Mouse (Mus musculus) left cerebral cortex, adult 8-10 months (tissue): Measurements from ENCODE around the gene Zmat5. TPM values are rescaled to one million over a fixed set of nuclear protein-coding genes. Genes with fewer than 3 reads are reported as not detected.

Experiments used
- DNase-seq, 2 experiments: peaks; one replicate each; pipeline ENCODE4 v3.0.0; 2022; ENCODE audit warnings: low spot score in 2 of 2
- total RNA-seq, 4 experiments: library from RNA; stranded (reverse); gene quantifications; 2 replicates each; pipeline ENCODE4 v1.2.4; 2022

The Zmat5 gene
- total RNA-seq, result 10 to 100 TPM; 22.7 to 38.8 (median 27.7) TPM

GRCm38 (mm10) chr11:4704072-4704964 is at the start of gene Zmat5, which contains the start of gene Uqcr10:
Zmat5 (plus strand) TSS chr11:4704678.
Uqcr10 (minus strand) TSS chr11:4704342.
- DNase-seq, result peak; percentile 88 to 92

- no peak for DNase-seq
Measured at GRCm38 (mm10) chr11:4659818-4660217, 44.7 kb upstream of the Zmat5 start.

- no peak for DNase-seq
Measured at GRCm38 (mm10) chr11:4660309-4661025, 44.0 kb upstream of the Zmat5 start.

GRCm38 (mm10) chr11:4661324-4661723 is 43.2 kb upstream of the Zmat5 start:
- DNase-seq, result no peak

- no peak for DNase-seq
Measured at GRCm38 (mm10) chr11:4661871-4662495, 42.5 kb upstream of the Zmat5 start.

- DNase-seq, result no peak
Measured at GRCm38 (mm10) chr11:4662496-4662878, 42.0 kb upstream of the Zmat5 start.

- DNase-seq, result no peak
Measured at GRCm38 (mm10) chr11:4671736-4672135, 32.7 kb upstream of the Zmat5 start.

GRCm38 (mm10) chr11:4674593-4674992 is 29.9 kb upstream of the Zmat5 start:
- DNase-seq, result no peak

- DNase-seq, result no peak
Measured at GRCm38 (mm10) chr11:4675126-4675562, 29.3 kb upstream of the Zmat5 start.

- DNase-seq, result no peak
Measured at GRCm38 (mm10) chr11:4675693-4676092, 28.8 kb upstream of the Zmat5 start.

- no peak for DNase-seq
Measured at GRCm38 (mm10) chr11:4677250-4677872, 27.1 kb upstream of the Zmat5 start.

GRCm38 (mm10) chr11:4678700-4679440 is 25.6 kb upstream of the Zmat5 start:
- peak; percentile 16 to 76 for DNase-seq

- peak; percentile 23 to 52 for DNase-seq
Measured at GRCm38 (mm10) chr11:4679441-4679832, 25.0 kb upstream of the Zmat5 start.

- no peak for DNase-seq
Measured at GRCm38 (mm10) chr11:4680126-4680525, 24.4 kb upstream of the Zmat5 start.

GRCm38 (mm10) chr11:4683516-4683915 is 21.0 kb upstream of the Zmat5 start:
- no peak for DNase-seq

GRCm38 (mm10) chr11:4684186-4684585 is 20.3 kb upstream of the Zmat5 start:
- DNase-seq, result no peak

GRCm38 (mm10) chr11:4685071-4685470 is 19.4 kb upstream of the Zmat5 start:
- DNase-seq, result no peak

GRCm38 (mm10) chr11:4685510-4685909 is 19.0 kb upstream of the Zmat5 start:
- no peak for DNase-seq

- DNase-seq, result no peak
Measured at GRCm38 (mm10) chr11:4687027-4687426, 17.5 kb upstream of the Zmat5 start.

GRCm38 (mm10) chr11:4687874-4688273 is 16.6 kb upstream of the Zmat5 start:
- DNase-seq, result no peak
